Mouse (Mus musculus): Measurements from ENCODE around the gene Aatf. TPM values are rescaled to one million over a fixed set of nuclear protein-coding genes. Genes with fewer than 3 reads are reported as not detected.
A peak's percentile ranks its signal among the peaks of the same experiment; 100 is the strongest.
"Not testable (repeated sequence)": the region's sequence is repeated elsewhere in the genome, so short reads cannot be mapped to it uniquely, and the experiment has no call there.

The Aatf gene
- total RNA-seq, 2 experiments from 2014 or later, result 20.2 to 20.6 TPM

- ATAC-seq (replicated peaks; ENCODE audit: low FRiP score, poor library complexity, severe bottlenecking), result no peak
These were observed 59.4 kb downstream of the Aatf start for GRCm38 (mm10) chr11:84453901-84454300.

GRCm38 (mm10) chr11:84442554-84443331, 70.6 kb downstream of the Aatf start:
- ATAC-seq (replicated peaks; ENCODE audit: low FRiP score, poor library complexity, severe bottlenecking), result 0 out of 2 replicates have a peak, but pooled peaks have one; percentile 9

GRCm38 (mm10) chr11:84440402-84440801, 72.9 kb downstream of the Aatf start:
- no peak for ATAC-seq (replicated peaks; ENCODE audit: low FRiP score, poor library complexity, severe bottlenecking)

GRCm38 (mm10) chr11:84434879-84435278, 78.4 kb downstream of the Aatf start:
- ATAC-seq (replicated peaks; ENCODE audit: low FRiP score, poor library complexity, severe bottlenecking), result no peak

GRCm38 (mm10) chr11:84430336-84430735, 83.0 kb downstream of the Aatf start:
- no peak for ATAC-seq (replicated peaks; ENCODE audit: low FRiP score, poor library complexity, severe bottlenecking)

GRCm38 (mm10) chr11:84429581-84429980, 83.7 kb downstream of the Aatf start:
- peak; percentile 57 for ATAC-seq (replicated peaks; ENCODE audit: low FRiP score, poor library complexity, severe bottlenecking)

GRCm38 (mm10) chr11:84426633-84426998, 86.7 kb downstream of the Aatf start:
- ATAC-seq (replicated peaks; ENCODE audit: low FRiP score, poor library complexity, severe bottlenecking), result no peak

- no peak for ATAC-seq (replicated peaks; ENCODE audit: low FRiP score, poor library complexity, severe bottlenecking)
These were observed 87.3 kb downstream of the Aatf start for GRCm38 (mm10) chr11:84425736-84426632.

- ATAC-seq (replicated peaks; ENCODE audit: low FRiP score, poor library complexity, severe bottlenecking), result no peak
These were observed 92.5 kb downstream of the Aatf start for GRCm38 (mm10) chr11:84420779-84421178.

GRCm38 (mm10) chr11:84413111-84413510, 100.2 kb downstream of the Aatf start:
- ATAC-seq (replicated peaks; ENCODE audit: low FRiP score, poor library complexity, severe bottlenecking), result no peak

- no peak for ATAC-seq (replicated peaks; ENCODE audit: low FRiP score, poor library complexity, severe bottlenecking)
These were observed 101.0 kb downstream of the Aatf start for GRCm38 (mm10) chr11:84412201-84412934.

GRCm38 (mm10) chr11:84411642-84412018, 101.7 kb downstream of the Aatf start:
- ATAC-seq (replicated peaks; ENCODE audit: low FRiP score, poor library complexity, severe bottlenecking), result no peak

GRCm38 (mm10) chr11:84410879-84411641, 102.3 kb downstream of the Aatf start:
- ATAC-seq (replicated peaks; ENCODE audit: low FRiP score, poor library complexity, severe bottlenecking), result no peak

GRCm38 (mm10) chr11:84410383-84410782, 102.9 kb downstream of the Aatf start:
- ATAC-seq (replicated peaks; ENCODE audit: low FRiP score, poor library complexity, severe bottlenecking), result no peak

GRCm38 (mm10) chr11:84406733-84407132, 106.6 kb downstream of the Aatf start:
- no peak for ATAC-seq (replicated peaks; ENCODE audit: low FRiP score, poor library complexity, severe bottlenecking)

- ATAC-seq (replicated peaks; ENCODE audit: low FRiP score, poor library complexity, severe bottlenecking), result no peak
These were observed 118.3 kb downstream of the Aatf start for GRCm38 (mm10) chr11:84395010-84395409.

- ATAC-seq (replicated peaks; ENCODE audit: low FRiP score, poor library complexity, severe bottlenecking), result no peak
These were observed 119.8 kb downstream of the Aatf start for GRCm38 (mm10) chr11:84393571-84393970.

- ATAC-seq (replicated peaks; ENCODE audit: low FRiP score, poor library complexity, severe bottlenecking), result not testable (repeated sequence)
These were observed 121.3 kb downstream of the Aatf start for GRCm38 (mm10) chr11:84392066-84392465.

- ATAC-seq (replicated peaks; ENCODE audit: low FRiP score, poor library complexity, severe bottlenecking), result no peak
These were observed 122.2 kb downstream of the Aatf start for GRCm38 (mm10) chr11:84391126-84391525.
